Mouse (Mus musculus) liver, postnatal 0 days (tissue): ENCODE results near the gene Brpf1. TPM values are rescaled to one million over a fixed set of nuclear protein-coding genes. Genes with fewer than 3 reads are reported as not detected.
A peak's percentile ranks its signal among the peaks of the same experiment; 100 is the strongest.

ENCODE experiments used
- ATAC-seq: fragments of 200-750 bp; cut with Nextera tagmentation; 2 replicates; pipeline ENCODE4 v1.8.0; 2017; ENCODE audit warnings: mild to moderate bottlenecking, moderate library complexity
- DNase-seq: peaks from one replicate; pipeline ENCODE4 v3.0.0-alpha.2; 2016
- H3K27ac ChIP-seq: fragments of 300-500 bp; sonication (generic); 2 replicates; pipeline ENCODE4 v1.5.1; 2014; ENCODE audit warnings: antibody characterized with exemption, moderate library complexity, mild to moderate bottlenecking, low read depth
- H3K27me3 ChIP-seq: fragments of 300-500 bp; sonication (generic); 2 replicates; pipeline ENCODE4 v1.6.1; 2014; ENCODE audit warnings: low read length, control low read depth, mixed read lengths; ENCODE audit not compliant: insufficient read depth
- H3K36me3 ChIP-seq: fragments of 300-500 bp; sonication (generic); replicated peaks from 2 replicates; pipeline ENCODE4 v1.6.1; 2014; ENCODE audit warnings: mild to moderate bottlenecking, control low read depth, low read length, moderate library complexity, mixed read lengths; ENCODE audit not compliant: insufficient read depth
- H3K4me1 ChIP-seq: fragments of 300-500 bp; sonication (generic); 2 replicates; pipeline ENCODE4 v1.6.1; 2014; ENCODE audit warnings: antibody characterized with exemption, mild to moderate bottlenecking, control low read depth; ENCODE audit not compliant: insufficient read depth
- H3K4me2 ChIP-seq: fragments of 300-500 bp; sonication (generic); 2 replicates; pipeline ENCODE4 v1.6.1; 2014; ENCODE audit warnings: low read depth, mild to moderate bottlenecking, low read length, moderate library complexity, mixed read lengths
- H3K4me3 ChIP-seq: fragments of 300-500 bp; sonication (generic); 2 replicates; pipeline ENCODE4 v1.5.1; 2014; ENCODE audit warnings: low read depth, low read length
- H3K9ac ChIP-seq: fragments of 300-500 bp; sonication (generic); replicated peaks from 2 replicates; pipeline ENCODE4 v1.6.1; 2014; ENCODE audit warnings: mild to moderate bottlenecking, moderate library complexity
- H3K9me3 ChIP-seq: fragments of 300-500 bp; sonication (generic); 2 replicates; pipeline ENCODE4 v1.6.1; 2016; ENCODE audit warnings: mild to moderate bottlenecking, control low read depth, low read length, mixed read lengths
- CTCF ChIP-seq: sonication (generic); IDR thresholded peaks from 2 replicates; pipeline ENCODE4 v1.5.1; 2016; ENCODE audit warnings: antibody characterized with exemption, low read depth
- EP300 ChIP-seq: IDR thresholded peaks from 2 replicates; pipeline ENCODE4 v1.6.1; 2016; ENCODE audit warnings: antibody characterized with exemption, low read depth, mild to moderate bottlenecking
- WGBS: fragments of 180-500 bp; shearing (Covaris S2); extraction: QIAGEN DNeasy Blood & Tissue Kit; methylation state at CpG from one replicate; pipeline ENCODE4 v1.1.7; 2014; ENCODE audit not compliant: insufficient replicate concordance; 5-methylcytosine and 5-hydroxymethylcytosine counted together
- polyA plus RNA-seq: library from polyadenylated mRNA; unstranded; fragments of >200 nt; fragmentation: Nextera tagmentation; extraction: Ambion mirVana; gene quantifications from 2 replicates; pipeline ENCODE4 v1.2.1, GENCODE M21; 2015

The Brpf1 gene
- polyA plus RNA-seq, 1 experiment from 2014 or later = 4.8 TPM

DNA sequence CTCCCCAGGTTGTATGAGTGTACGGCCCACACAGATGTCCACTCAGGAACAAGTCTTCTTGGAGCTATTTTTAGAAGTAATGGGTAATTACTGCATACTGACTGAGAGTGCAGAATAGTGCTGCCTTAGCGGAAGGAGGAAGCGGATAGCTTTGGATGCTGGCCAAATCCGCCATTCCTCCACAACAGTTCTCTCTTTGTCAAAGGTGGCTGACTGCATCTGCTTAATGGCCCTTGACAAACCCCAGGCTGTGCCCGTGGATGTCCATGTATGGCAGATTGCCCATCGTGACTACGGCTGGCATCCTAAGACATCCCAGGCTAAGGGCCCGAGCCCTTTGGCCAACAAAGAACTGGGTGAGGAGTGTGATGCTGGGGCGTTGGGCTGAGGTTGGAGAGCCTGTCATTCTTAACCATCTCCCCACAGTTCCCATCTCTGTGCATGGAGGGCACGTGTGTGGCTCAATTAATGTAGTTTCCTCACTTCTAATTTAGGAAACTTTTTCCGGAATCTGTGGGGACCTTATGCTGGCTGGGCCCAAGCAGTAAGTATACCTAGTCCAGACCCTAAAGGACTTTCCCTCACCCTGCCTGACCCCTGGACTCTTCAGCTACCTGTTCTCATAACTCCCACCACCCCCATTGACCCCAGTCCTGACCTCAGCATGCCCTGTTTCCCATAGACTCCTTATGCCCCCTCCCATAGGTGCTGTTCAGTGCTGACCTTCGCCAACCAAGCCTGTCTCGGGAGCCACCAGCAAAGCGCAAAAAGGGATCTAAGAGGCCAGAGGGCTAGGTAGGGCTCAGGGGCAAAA is 26.4 kb downstream of the Brpf1 start:
- no peak overlapping the region for H3K4me2 ChIP-seq
- peaks cover 5% of the 10 kb centered on the region; the same call in 1 of the 2 replicates for H3K4me1 ChIP-seq
- H3K27ac ChIP-seq = no peak overlapping the region
- H3K27me3 ChIP-seq = no peaks in the 10 kb centered on the region
- ATAC-seq (peak; percentile 30; the same call in 1 of the 2 replicates), DNase-seq (peak; percentile 42)
- H3K36me3 ChIP-seq = peaks cover 28% of the 10 kb centered on the region
- no peak overlapping the region for H3K9ac ChIP-seq
- H3K4me3 ChIP-seq = no peak overlapping the region
- WGBS = 78% methylated on average over 14 of the region's 14 CpGs
- no peak for TF ChIP-seq EP300
- TF ChIP-seq CTCF = no peak
- H3K9me3 ChIP-seq = no peaks in the 10 kb centered on the region

GRCm38 (mm10) chr6:113334216-113334615 is 27.3 kb downstream of the Brpf1 start:
- TF ChIP-seq CTCF = no peak
- no peak for TF ChIP-seq EP300

DNA sequence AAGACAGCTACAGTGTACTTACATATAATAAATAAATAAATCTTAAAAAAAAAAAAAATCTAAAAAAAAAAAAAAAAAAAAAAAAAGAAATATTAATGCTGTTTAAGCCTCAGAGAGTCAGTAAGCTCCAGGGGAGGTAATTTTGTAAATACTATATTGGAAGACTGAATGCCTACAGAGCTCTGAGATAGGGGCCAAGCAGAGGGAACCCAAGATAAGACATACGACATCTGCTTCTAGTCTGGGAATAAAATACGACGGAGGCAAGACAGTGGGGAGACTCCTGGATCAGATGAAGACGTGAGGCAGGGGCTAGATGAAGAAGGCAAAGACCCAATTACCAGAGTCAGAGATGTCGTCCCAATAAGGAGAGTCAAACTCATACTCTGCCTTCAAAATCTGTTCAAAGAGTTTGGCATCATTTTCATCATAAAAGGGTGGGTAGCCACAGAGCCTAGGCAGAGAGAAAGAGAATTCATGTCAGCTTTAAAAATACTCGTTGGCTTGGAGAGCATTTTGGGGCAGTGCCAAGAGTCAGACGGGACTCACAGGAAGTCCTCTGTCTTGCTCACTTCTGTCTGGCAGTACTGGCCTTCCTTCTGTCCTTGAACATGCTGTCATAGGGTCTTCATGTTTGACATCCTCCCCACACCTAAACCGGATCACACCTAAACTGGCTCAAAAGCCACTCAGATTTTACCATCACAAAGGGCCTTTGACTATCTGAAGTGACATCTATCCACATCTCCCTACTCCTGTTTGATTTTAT is 30.1 kb downstream of the Brpf1 start:
- 47% methylated on average over 8 of the region's 8 CpGs for WGBS
- Histone ChIP-seq H3K9me3 (no peaks in the 10 kb centered on the region), H3K4me1 (peaks cover 9% of the 10 kb centered on the region; the same call in 1 of the 2 replicates), H3K9ac (no peak overlapping the region), H3K27me3 (no peaks in the 10 kb centered on the region), H3K4me2 (no peak overlapping the region), H3K36me3 (peaks cover 31% of the 10 kb centered on the region), H3K27ac (no peak overlapping the region), H3K4me3 (no peak overlapping the region)
- ATAC-seq = no peak
- TF ChIP-seq CTCF (no peak), EP300 (no peak)
- no peak for DNase-seq

More at GRCm38 (mm10) chr6:113334216-113334615, 27.3 kb downstream of the Brpf1 start:
- H3K9ac ChIP-seq = no peak overlapping the region
- peak; percentile 9 for DNase-seq
- peaks cover 5% of the 10 kb centered on the region; the same call in 1 of the 2 replicates for H3K4me1 ChIP-seq
- 62% methylated on average over 6 of the region's 6 CpGs for WGBS
- ATAC-seq = no peak
- H3K27ac ChIP-seq = no peak overlapping the region
- H3K4me3 ChIP-seq = no peak overlapping the region
- H3K9me3 ChIP-seq = no peaks in the 10 kb centered on the region
- H3K36me3 ChIP-seq = peaks cover 27% of the 10 kb centered on the region
- H3K27me3 ChIP-seq = no peaks in the 10 kb centered on the region
- H3K4me2 ChIP-seq = no peak overlapping the region

DNA sequence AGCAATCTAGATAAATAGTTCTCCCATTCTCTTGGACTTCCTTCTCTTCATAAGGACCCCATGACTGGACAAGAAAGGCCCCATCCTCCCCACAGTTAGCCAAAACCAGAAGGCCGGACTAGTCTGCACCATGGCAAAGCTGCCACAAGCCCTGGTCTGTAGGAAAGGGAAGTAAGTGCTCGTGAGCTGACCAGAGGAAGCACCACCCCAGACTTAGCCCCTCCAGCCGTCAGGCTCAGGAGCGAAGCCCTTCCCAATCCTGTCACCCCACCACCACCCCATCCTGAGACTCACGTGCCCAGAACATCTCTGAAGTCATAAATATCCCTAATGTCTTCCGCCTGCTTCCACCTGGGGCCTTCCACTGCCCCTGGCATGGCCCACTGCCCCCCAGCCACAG is 34.6 kb downstream of the Brpf1 start:
- 0 out of 2 replicates have a peak, but pooled peaks cover 5% of the 10 kb centered on the region for H3K36me3 ChIP-seq
- no peaks in the 10 kb centered on the region for H3K27me3 ChIP-seq
- no peak overlapping the region for H3K27ac ChIP-seq
- WGBS = 52% methylated on average over 6 of the region's 6 CpGs
- H3K9me3 ChIP-seq = no peaks in the 10 kb centered on the region
- no peak for DNase-seq
- H3K4me2 ChIP-seq = peak overlapping the region; percentile 34
- peaks cover 25% of the 10 kb centered on the region for H3K4me1 ChIP-seq
- ATAC-seq = no peak
- no peak for TF ChIP-seq EP300
- no peak for TF ChIP-seq CTCF
- H3K9ac ChIP-seq = no peak overlapping the region
- H3K4me3 ChIP-seq = no peak overlapping the region

DNA sequence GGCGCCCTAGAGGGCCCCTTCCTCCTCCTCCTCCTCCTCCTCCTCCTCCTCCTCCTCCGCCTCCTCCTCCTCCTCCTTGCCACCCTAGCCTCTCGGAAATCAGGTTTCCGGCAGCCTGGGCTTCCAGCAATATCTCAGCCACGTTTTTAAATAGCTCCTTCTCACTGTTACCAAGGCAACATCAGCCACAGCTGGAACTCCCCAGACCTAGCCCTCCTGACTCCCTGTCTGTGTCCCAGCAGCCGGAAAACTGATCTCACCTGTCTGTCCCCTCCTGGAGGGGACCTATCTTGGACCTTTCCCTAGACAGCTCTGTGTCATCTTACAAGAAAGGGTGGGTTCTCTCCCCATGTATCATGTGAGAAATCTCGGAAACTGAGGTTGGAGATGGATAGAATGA is 35.4 kb downstream of the Brpf1 start:
- DNase-seq (no peak), ATAC-seq (no peak)
- H3K9me3 ChIP-seq = no peaks in the 10 kb centered on the region
- H3K27ac ChIP-seq = no peak overlapping the region
- 0 out of 2 replicates have a peak, but pooled peaks cover 5% of the 10 kb centered on the region for H3K36me3 ChIP-seq
- no peak overlapping the region for H3K9ac ChIP-seq
- H3K4me3 ChIP-seq = no peak overlapping the region
- peak overlapping the region; percentile 34; the same call in 1 of the 2 replicates for H3K4me2 ChIP-seq
- H3K27me3 ChIP-seq = no peaks in the 10 kb centered on the region
- TF ChIP-seq CTCF = no peak
- TF ChIP-seq EP300 = no peak
- 60% methylated on average over 5 of the region's 7 CpGs for WGBS
- peaks cover 21% of the 10 kb centered on the region for H3K4me1 ChIP-seq
